Mouse (Mus musculus) gastrocnemius, adult 8-10 months (tissue): ENCODE measurements around the gene Rragb. TPM values are rescaled to one million over a fixed set of nuclear protein-coding genes. Genes with fewer than 3 reads are reported as not detected.
"Not testable (repeated sequence)": the region's sequence is repeated elsewhere in the genome, so short reads cannot be mapped to it uniquely, and the experiment has no call there.

Experiments
- DNase-seq, 2 experiments: peaks; one replicate each; pipeline ENCODE4 v3.0.0; 2022; ENCODE audit warnings: low spot score in 2 of 2
- total RNA-seq, 4 experiments: library from RNA; stranded (reverse); gene quantifications; 2 replicates each; pipeline ENCODE4 v1.2.4; 2022

Gene Rragb
- total RNA-seq: 1 to 10 TPM; 1.9 to 4.1 (median 3.3) TPM

DNA sequence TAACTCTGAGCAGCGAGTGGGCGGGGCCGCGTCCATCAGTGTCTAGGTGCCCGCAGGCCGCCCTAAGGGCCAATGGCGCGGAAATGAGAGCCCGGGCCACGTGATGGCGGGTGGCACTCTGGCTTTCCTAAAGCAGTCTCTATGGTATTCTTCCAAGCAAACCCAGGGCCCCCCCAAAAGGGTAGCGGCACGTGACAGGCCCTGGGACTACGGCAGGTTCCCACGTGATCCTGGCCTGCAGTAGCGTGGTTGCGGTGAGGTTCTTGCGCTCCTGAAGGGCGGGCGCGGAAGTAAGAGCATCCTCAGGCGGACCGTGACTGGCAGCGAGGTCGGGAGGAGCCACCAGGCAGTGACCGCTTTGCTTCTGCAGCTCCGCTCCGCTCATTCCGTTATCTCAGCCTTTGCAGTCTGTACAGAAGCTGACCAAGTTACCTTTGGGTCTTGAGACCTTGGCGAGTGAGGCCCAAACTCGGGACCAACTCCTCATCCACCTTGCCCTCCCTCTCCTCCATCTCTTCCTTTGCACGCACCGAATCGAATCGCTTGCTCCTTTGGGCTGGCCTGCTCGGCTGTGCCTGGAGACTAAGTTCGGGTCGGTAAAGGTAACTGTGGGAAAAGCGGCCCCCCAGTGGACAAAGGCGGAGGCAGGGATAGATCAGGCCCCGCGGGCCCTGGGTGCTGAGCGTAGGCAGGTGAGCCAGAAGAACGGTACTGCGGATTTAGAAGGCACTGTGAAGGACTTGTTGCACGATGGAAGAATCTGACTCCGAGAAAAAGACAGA is at the start of gene Rragb:
Rragb (plus strand) TSS at position 248 of the 782 bp plus-strand sequence.
- DNase-seq: peak; percentile 5 to 55

DNA sequence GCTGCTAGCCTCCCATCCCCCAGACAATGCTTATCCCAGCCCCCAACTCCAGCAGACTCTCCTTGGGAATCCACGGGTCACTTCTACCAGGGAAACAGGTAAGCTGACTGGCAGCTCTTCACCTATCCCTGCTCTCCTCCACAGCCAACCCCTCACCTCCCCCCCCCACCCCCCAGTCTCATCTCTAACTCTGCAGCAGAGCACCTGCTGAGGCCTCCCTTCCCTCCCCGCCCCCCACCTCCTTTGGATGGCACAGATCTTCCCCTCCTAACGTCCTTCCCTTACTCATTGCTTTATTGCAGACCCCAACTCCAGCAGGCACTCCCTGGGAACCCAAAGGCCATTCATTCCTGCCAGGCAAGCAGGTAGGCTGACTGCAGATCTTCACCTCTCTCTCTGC is 21.3 kb upstream of the Rragb start, which contains the start of gene Foxr2:
Foxr2 (plus strand) TSS at position 301 of the 400 bp plus-strand sequence.
- DNase-seq: no peak

GRCm38 (mm10) chrX:153119013-153119412 is 20.8 kb upstream of the Rragb start:
- DNase-seq: no peak

DNA sequence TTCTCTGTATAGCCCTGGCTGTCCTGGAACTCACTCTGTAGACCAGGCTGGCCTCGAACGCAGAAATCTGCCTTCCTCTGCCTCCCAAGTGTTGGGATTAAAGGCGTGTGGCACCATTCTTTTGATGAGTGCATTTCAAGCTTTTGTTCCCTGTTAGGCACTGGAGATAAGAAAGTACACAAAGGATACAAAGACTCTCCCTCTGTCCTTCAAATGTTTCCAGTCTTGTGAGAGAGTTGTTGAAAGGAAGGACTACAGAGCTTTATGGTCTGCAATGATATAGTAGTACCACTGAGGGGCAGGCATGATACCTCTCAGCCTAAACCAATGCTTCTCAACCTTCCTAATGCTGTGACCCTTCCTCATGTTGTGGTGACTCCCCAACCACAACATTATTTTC is 2.9 kb downstream of the Rragb start:
- DNase-seq: no peak

DNA sequence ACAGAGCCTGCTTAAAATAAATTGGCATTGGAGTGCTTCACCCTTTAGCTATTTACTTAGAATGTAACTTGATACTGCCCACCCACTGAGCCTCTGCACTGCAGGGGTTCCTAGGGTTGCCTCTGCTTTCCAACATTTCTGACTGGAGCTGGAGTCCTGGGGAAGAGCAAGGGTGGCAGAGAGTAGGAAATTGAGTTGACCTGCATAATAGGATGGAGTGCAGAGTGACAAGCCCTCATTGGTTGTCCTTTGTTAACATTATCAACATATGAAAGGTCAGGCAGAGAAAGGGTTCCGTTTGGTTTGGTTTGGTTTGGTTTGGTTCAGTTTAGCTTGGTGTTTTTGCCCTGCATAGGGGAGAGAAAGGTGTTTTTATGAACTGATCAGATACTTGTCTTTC is 12.0 kb downstream of the Rragb start:
- no peak for DNase-seq

- DNase-seq: no peak
Observed at GRCm38 (mm10) chrX:153155322-153155721, 15.5 kb downstream of the Rragb start.

DNA sequence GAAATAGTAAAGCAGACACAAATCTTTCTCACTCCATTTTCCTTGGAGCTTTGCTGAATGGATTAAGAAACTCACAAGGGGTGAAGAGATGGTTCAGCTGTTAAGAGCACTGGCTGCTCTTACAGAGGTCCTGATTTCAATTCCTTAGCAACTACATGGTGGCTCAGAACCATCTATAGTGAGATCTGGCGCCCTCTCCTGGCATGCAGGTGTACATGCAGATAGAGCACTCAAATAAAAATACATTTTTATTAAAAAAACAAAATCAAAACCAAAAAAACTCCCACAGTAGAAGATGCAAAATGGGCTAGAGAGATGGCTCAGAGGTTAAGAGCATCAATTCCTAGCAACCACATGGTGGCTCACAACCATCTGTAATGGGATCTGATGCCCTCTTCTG is 35.0 kb downstream of the Rragb start:
- DNase-seq: no peak

DNA sequence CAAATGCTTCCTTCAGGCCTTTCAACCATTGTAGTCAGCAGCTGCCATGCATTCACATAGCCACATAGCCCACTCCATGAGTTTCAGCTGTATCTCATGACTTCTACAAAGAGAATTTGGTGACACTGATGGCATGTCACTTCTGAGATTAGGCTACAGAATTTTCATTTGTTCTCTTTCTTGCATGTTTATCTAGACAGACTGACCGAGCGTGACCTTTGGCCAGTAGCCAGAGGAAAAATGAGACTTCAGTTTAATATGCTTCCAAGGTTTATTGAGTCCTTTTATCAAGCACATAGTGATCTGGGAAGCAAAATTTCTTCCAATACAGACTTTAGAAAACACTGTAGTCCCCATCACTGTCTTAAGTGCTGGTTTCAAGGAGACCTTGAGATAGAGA is 42.4 kb downstream of the Rragb start:
- DNase-seq: no peak

DNA sequence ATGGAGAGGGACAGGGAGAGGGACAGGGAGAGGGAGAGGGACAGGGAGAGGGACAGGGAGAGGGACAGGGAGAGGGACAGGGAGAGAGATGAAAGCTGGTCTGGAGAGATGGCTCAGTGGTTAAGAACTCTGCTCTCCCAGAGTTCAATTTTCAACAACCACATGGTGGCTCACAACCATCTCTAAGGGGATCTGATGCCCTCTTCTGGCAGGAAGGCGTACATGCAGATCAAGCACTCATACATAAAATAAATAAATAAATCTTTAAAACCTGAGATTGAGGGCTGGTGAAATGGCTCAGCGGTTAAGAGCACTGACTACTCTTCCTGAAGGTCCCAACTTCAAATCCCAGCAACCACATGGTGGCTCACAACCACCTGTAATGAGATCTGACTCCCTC is 59.4 kb downstream of the Rragb start:
- DNase-seq: not testable (repeated sequence)

DNA sequence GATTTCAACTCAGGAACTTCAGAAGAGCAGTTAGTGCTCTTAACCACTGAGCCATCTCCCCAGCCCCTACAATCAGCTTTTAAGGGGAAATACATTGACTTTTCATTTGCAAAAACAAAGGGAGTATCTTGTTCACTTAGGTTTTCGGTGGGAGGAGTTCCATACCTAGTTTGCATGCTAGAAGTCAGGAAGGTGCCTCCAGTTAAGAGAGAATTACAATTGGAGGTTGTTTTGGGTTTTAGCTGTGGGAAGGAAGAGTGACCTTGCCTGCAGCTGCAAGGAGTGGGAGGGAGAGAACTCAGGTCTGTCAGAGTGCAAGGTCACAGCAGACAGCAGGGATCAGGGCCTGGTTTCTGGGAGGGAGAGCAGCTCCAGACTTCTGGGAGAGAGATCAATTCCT is 71.3 kb downstream of the Rragb start:
- no peak for DNase-seq

Other genes starting within 250 kb of the Rragb start
- gene Usp51, start 133.5 kb upstream of the Rragb start, total RNA-seq: not detected
- 1 to 10 TPM; 3.1 to 4.2 (median 3.7) TPM for gene Mageh1, start 102.4 kb upstream of the Rragb start, total RNA-seq
- not detected for gene Foxr2, start 21.2 kb upstream of the Rragb start, total RNA-seq
- gene Klf8, start 97.5 kb downstream of the Rragb start, total RNA-seq: under 1 TPM; 0.15 to 0.62 (median 0.24) TPM